In the genomic region with DNA sequence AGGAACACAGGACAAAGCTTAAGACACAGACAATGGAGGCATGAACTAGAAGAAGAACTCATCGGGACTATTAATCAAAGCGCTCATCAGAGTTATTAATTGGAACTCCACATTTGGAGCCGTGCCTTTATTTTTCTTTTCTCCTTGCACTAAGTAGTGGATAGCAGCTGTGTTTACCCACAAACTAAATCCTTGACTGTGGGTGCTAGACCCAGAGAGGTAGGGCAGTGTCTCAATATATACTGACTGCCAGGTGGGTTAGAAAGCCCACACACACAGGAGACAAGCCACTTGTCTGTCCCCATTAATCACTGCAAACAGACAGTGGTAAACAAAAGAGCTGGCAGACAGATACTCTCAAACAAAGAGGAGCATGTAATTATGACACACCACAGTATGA, we compare ENCODE assay signal across 11 mouse cellular contexts.
"Had no signal": no experiment of that assay in that cellular context is flagged by ENCODE, and none has a peak within 500 bp of the region (broad histone marks: within the 10 kb centered on the region; RNA-seq: fewer than 3 reads in every experiment).

No protein-coding gene starts in this region.

- DNase-seq: kidney, postnatal 25 days; lung, adult 18-20 months; right cerebral cortex, adult 18-20 months; right cerebral cortex, postnatal 25 days; thymus, postnatal 36 days had no signal

- H3K27ac ChIP-seq: left cerebral cortex, adult 2 months; limb, embryonic 13.5 days; liver, embryonic 14.5 days; midbrain, embryonic 12.5 days; neural tube, embryonic 13.5 days had no signal

- H3K9me3 ChIP-seq: limb, embryonic 13.5 days; midbrain, embryonic 12.5 days; neural tube, embryonic 13.5 days had no signal

- H3K36me3 ChIP-seq: limb, embryonic 13.5 days; midbrain, embryonic 12.5 days; neural tube, embryonic 13.5 days had no signal

- H3K27me3 ChIP-seq: limb, embryonic 13.5 days; midbrain, embryonic 12.5 days; neural tube, embryonic 13.5 days had no signal

- H3K4me3 ChIP-seq: left cerebral cortex, adult 2 months; limb, embryonic 13.5 days; midbrain, embryonic 12.5 days; neural tube, embryonic 13.5 days had no signal

- H3K4me1 ChIP-seq: midbrain, embryonic 12.5 days; neural tube, embryonic 13.5 days had no signal

- H3K4me2 ChIP-seq: limb, embryonic 13.5 days; midbrain, embryonic 12.5 days; neural tube, embryonic 13.5 days had no signal

- ATAC-seq: midbrain, embryonic 16.5 days had no signal

- H3K9ac ChIP-seq: limb, embryonic 13.5 days; liver, embryonic 14.5 days; midbrain, embryonic 12.5 days; neural tube, embryonic 13.5 days had no signal
